Mouse (Mus musculus): ENCODE measurements around the gene Ppp6r1. TPM values are rescaled to one million over a fixed set of nuclear protein-coding genes. Genes with fewer than 3 reads are reported as not detected.

Gene Ppp6r1
- total and polyA plus RNA-seq, 2 experiments from 2014 or later, result 9.4 to 142 TPM

DNA sequence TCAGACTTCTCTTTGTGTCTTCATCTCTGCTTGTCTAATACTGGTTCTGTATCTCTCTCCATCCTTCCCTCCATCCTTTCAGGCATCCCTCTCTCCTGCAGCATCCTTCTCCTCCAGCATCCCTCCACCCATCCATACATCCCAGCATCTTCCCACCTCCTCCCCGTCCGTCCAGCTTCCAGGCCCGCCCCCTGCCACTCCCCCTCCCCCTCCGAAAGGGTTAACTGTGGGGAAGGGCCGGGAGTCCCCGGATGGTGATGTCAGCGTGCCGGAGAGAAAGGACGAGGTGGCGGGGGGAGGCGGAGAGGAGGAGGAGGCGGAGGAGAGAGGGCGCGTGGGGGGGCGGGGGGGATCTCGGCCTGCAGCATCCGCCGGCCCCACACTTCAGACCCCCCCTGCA lies 31.6 kb upstream of the Ppp6r1 start, which contains the start of gene Brsk1:
TSS of gene Brsk1 (plus strand) at position 218 of the 400 bp plus-strand sequence.
- peak within 1 kb of the TSS; percentile 100 for H3K9ac ChIP-seq (replicated peaks; ENCODE audit: low read length)
- ATAC-seq (peak; percentile 93), DNase-seq (ENCODE audit: low spot score) (peak; percentile 96)
- peak within 1 kb of the TSS; percentile 97 for H3K27ac ChIP-seq
- H3K36me3 ChIP-seq (ENCODE audit: insufficient read depth, low read length), result peaks cover 21% of the 10 kb centered on the region
- TF ChIP-seq CTCF (IDR thresholded peaks at IDR 0.05; ENCODE audit: low read depth), result no peak
- 0% methylated on average over 9 of the region's 18 CpGs for WGBS
- peak within 1 kb of the TSS; percentile 72 for H3K4me2 ChIP-seq (ENCODE audit: low read depth, low read length)
- H3K4me3 ChIP-seq (ENCODE audit: low read length), result peak within 1 kb of the TSS; percentile 87
- no peaks in the 10 kb centered on the region; the same call in 1 of the 2 replicates for H3K4me1 ChIP-seq (ENCODE audit: insufficient read depth, low read length)
- H3K27me3 ChIP-seq (ENCODE audit: insufficient read depth, low read length), result no peaks in the 10 kb centered on the region
- H3K9me3 ChIP-seq (ENCODE audit: low read length), result no peaks in the 10 kb centered on the region

DNA sequence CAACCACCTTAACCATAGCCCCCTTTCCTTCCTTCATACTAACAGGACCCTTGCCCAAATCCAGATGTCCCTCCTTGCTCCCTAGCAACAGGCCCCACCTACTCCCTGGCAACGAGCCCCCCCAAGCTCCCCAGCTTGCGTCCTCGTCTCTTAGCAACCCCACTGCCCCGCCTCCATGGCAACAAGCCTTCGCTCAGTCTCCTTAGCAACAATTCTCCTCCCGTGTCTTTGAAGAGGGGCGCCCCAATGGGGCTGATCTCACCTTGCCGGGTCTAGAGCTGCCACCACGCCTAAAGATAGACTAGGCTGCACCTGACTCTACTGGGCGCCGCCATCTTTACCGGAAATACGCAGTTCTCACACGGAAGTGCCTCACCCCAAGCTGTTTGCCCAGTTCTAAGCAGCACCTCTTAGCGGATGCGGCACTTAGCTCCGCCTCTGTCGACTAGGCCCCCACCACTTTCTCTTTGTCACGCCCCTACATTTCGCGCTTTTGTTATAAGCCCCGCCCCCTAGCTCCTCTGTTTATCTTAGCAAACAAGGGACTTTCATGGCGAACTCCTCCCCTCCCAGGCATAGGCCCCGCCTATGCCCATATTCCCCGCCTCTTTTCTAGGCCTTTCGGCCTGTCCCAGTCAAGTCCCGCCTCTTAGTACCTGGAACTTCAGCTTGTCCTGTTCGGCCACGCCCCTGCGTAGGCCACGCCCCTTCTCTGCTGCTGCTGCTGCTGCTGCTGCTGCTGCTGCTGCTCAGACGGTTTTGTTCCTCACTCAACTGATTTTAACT lies 26.0 kb upstream of the Ppp6r1 start, which contains the start of gene Hspbp1:
TSS of gene Hspbp1 (minus strand) at position 437 of the 786 bp plus-strand sequence.
- peak within 1 kb of the TSS; percentile 78 for H3K4me3 ChIP-seq (ENCODE audit: low read length)
- H3K9me3 ChIP-seq (ENCODE audit: low read length), result no peaks in the 10 kb centered on the region
- peak within 1 kb of the TSS; percentile 73 for H3K27ac ChIP-seq
- no peaks in the 10 kb centered on the region for H3K4me1 ChIP-seq (ENCODE audit: insufficient read depth, low read length)
- ATAC-seq, result peak; percentile 97
- peak; percentile 16; the same call in 1 of the 2 replicates for TF ChIP-seq CTCF (IDR thresholded peaks at IDR 0.05; ENCODE audit: low read depth)
- WGBS, result 0% methylated on average over 32 of the region's 32 CpGs
- peak within 1 kb of the TSS; percentile 52 for H3K9ac ChIP-seq (replicated peaks; ENCODE audit: low read length)
- peak within 1 kb of the TSS; percentile 92 for H3K4me2 ChIP-seq (ENCODE audit: low read depth, low read length)
- no peaks in the 10 kb centered on the region for H3K27me3 ChIP-seq (ENCODE audit: insufficient read depth, low read length)
- H3K36me3 ChIP-seq (ENCODE audit: insufficient read depth, low read length), result peaks cover 10% of the 10 kb centered on the region
- peak; percentile 95 for DNase-seq (ENCODE audit: low spot score)

DNA sequence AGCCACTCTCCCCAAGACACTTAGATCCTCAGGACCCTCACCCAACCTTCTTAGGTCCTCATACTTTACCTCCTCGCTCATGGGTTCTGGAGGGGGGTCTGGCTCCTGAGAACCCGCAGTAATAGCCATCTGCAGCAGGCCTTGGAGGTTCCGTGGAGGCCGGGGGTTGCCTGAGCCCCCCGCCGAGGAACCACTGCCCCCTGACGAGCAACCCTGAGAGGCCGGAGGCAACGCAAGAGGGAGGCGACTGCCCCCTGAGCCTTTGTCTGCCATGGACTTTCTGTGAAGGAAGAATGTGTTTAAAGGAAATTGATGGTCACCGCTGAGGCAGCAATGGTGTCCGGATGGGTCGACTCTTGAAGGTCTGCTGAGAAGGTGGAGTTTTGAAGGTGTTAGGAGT lies 25.4 kb upstream of the Ppp6r1 start:
- Histone ChIP-seq H3K4me1 (ENCODE audit: insufficient read depth, low read length) (no peaks in the 10 kb centered on the region), H3K4me2 (ENCODE audit: low read depth, low read length) (peak overlapping the region; percentile 92), H3K9ac (replicated peaks; ENCODE audit: low read length) (peak overlapping the region; percentile 52), H3K4me3 (ENCODE audit: low read length) (peak overlapping the region; percentile 78), H3K27me3 (ENCODE audit: insufficient read depth, low read length) (no peaks in the 10 kb centered on the region), H3K9me3 (ENCODE audit: low read length) (no peaks in the 10 kb centered on the region), H3K36me3 (ENCODE audit: insufficient read depth, low read length) (peaks cover 12% of the 10 kb centered on the region), H3K27ac (peak overlapping the region; percentile 73)
- no peak for ATAC-seq
- WGBS, result 0% methylated on average over 13 of the region's 13 CpGs
- no peak for TF ChIP-seq CTCF (IDR thresholded peaks at IDR 0.05; ENCODE audit: low read depth)
- no peak for DNase-seq (ENCODE audit: low spot score)

DNA sequence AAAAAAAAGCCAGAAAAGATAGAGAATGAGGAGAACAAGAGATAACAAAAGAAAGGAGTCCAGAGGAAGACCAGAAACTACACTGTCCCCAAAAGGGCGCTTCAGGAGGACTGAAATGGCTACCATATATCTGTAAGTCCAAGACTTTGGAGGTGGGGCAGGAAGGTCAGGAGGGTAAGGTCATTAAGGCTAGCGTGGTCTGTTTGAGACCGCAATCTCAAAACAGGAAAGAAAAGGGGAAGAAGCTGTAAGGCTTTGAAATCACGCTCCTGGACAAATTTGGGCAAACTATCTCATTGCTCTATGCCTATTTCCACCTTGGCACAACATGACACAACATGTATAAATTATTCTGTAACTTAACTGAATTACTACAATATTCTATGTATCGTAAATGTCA lies 24.5 kb upstream of the Ppp6r1 start:
- 92% methylated on average over 5 of the region's 5 CpGs for WGBS
- no peak overlapping the region for H3K4me2 ChIP-seq (ENCODE audit: low read depth, low read length)

DNA sequence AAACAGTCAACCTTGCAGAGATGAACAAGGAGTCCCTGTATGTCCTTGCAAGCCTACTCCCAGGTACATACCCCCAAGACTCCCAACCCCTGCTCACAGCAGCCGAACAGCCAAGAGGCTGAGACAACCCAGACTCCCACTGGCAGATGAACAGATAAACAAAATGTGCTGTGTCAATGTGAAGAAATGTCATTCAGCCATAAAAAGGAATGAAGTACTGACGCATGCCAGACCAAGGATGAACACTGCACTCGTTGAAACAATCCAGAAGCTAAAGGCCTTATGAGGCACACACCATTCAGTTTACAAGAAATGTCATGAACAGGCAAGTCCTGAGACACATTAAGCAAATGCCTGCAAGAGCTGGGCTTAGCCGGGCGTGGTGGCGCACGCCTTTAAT lies 16.4 kb upstream of the Ppp6r1 start:
- ATAC-seq, result no peak
- TF ChIP-seq CTCF (IDR thresholded peaks at IDR 0.05; ENCODE audit: low read depth), result no peak
- no peak for DNase-seq (ENCODE audit: low spot score)
- Histone ChIP-seq H3K9me3 (ENCODE audit: low read length) (no peaks in the 10 kb centered on the region), H3K9ac (replicated peaks; ENCODE audit: low read length) (no peak overlapping the region), H3K4me3 (ENCODE audit: low read length) (no peak overlapping the region), H3K36me3 (ENCODE audit: insufficient read depth, low read length) (peaks cover 39% of the 10 kb centered on the region), H3K4me1 (ENCODE audit: insufficient read depth, low read length) (no peaks in the 10 kb centered on the region), H3K27me3 (ENCODE audit: insufficient read depth, low read length) (no peaks in the 10 kb centered on the region), H3K4me2 (ENCODE audit: low read depth, low read length) (no peak overlapping the region), H3K27ac (no peak overlapping the region)
- 93% methylated on average over 7 of the region's 7 CpGs for WGBS

More for the DNA sequence above, 24.5 kb upstream of the Ppp6r1 start:
- H3K27me3 ChIP-seq (ENCODE audit: insufficient read depth, low read length), result no peaks in the 10 kb centered on the region
- H3K4me3 ChIP-seq (ENCODE audit: low read length), result no peak overlapping the region
- no peak for TF ChIP-seq CTCF (IDR thresholded peaks at IDR 0.05; ENCODE audit: low read depth)
- no peak overlapping the region for H3K27ac ChIP-seq
- ATAC-seq (no peak), DNase-seq (ENCODE audit: low spot score) (no peak)
- H3K9me3 ChIP-seq (ENCODE audit: low read length), result no peaks in the 10 kb centered on the region
- no peak overlapping the region for H3K9ac ChIP-seq (replicated peaks; ENCODE audit: low read length)
- peaks cover 12% of the 10 kb centered on the region for H3K36me3 ChIP-seq (ENCODE audit: insufficient read depth, low read length)
- no peaks in the 10 kb centered on the region for H3K4me1 ChIP-seq (ENCODE audit: insufficient read depth, low read length)

DNA sequence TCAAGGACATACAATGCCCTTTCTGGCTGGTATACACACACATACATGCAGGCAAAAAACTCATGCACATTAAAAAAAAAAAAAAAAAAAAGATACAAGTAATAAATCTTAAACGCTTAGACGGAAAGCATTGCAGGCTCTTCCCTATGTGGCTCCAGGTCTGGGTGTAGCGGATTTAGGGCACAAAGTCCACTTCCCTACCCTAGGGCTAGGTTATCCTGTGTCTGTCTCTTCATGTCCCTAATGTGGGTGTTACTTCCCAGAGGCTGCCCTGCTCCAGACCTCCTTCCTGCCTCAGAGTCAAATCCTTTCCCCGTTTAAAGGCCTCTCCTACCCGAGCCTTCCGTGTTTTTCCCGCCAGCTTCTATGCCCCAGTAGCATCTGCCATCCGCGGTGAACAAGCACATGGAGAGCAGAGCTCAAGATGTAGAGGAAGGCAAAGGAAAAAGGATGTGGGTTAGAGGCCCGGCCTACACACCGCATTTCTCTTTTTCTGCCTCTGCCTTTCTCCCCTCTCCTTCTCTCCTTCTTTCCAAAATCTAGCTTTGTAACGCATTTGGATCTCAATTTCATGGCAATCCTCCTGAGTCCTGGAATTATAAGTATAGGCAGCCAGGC lies 15.4 kb upstream of the Ppp6r1 start:
- WGBS, result 95% methylated on average over 12 of the region's 12 CpGs
- no peak for ATAC-seq

More for the DNA sequence above, 15.4 kb upstream of the Ppp6r1 start:
- Histone ChIP-seq H3K9ac (replicated peaks; ENCODE audit: low read length) (no peak overlapping the region), H3K27ac (no peak overlapping the region), H3K4me2 (ENCODE audit: low read depth, low read length) (no peak overlapping the region), H3K27me3 (ENCODE audit: insufficient read depth, low read length) (no peaks in the 10 kb centered on the region), H3K4me3 (ENCODE audit: low read length) (no peak overlapping the region), H3K4me1 (ENCODE audit: insufficient read depth, low read length) (no peaks in the 10 kb centered on the region), H3K36me3 (ENCODE audit: insufficient read depth, low read length) (peaks cover 39% of the 10 kb centered on the region), H3K9me3 (ENCODE audit: low read length) (no peaks in the 10 kb centered on the region)
- DNase-seq (ENCODE audit: low spot score), result no peak
- no peak for TF ChIP-seq CTCF (IDR thresholded peaks at IDR 0.05; ENCODE audit: low read depth)

All from hindbrain, postnatal 0 days (tissue).